ENCODE assay signal across 17 mouse cellular contexts in the genomic region with DNA sequence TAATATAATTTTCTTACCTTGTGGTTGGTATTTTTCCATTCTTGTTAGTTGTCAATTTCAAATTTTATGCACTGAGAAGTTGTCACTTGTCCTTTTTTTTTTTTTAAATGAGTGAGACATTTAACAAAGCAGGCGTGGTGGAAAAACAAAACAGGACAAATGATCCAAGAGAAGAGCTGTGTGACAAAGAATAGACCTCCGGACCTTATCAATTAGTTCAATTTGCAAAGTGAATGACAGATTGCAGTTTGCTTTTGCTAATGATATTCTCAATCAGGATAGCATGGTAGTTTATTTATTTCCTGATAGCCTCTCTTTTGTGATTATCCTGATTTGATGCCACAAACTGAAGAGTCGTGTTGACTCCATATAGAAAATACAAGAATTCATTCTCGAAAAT.
"Had no signal": no experiment of that assay in that cellular context is flagged by ENCODE, and none has a peak within 500 bp of the region (broad histone marks: within the 10 kb centered on the region; RNA-seq: fewer than 3 reads in every experiment).

No protein-coding gene starts in this region.

- DNase-seq: left cerebral cortex, postnatal 4 days; liver; liver, embryonic 13.5 days; liver, postnatal 0 days; lung, adult 18-20 months; lung, adult 2 months; lung, embryonic 14.5 days; lung, postnatal 10 days; lung, postnatal 14 days; lung, postnatal 36 days; lung, postnatal 4 days; midbrain, embryonic 14.5 days had no signal

- ATAC-seq: liver, embryonic 12.5 days; liver, postnatal 0 days; lung, postnatal 0 days; midbrain, embryonic 13.5 days; midbrain, embryonic 15.5 days; midbrain, embryonic 16.5 days had no signal
